Mouse (Mus musculus) brain, embryonic 14.5 days (tissue): Measurements from ENCODE around the gene Afp. TPM values are rescaled to one million over a fixed set of nuclear protein-coding genes. Genes with fewer than 3 reads are reported as not detected.
A peak's percentile ranks its signal among the peaks of the same experiment; 100 is the strongest.

ENCODE experiments used
- DNase-seq: peaks from one replicate; pipeline ENCODE4 v3.0.0-alpha.2; 2011; ENCODE audit warnings: low read depth
- CTCF ChIP-seq: fragments of 200-500 bp; IDR thresholded peaks from 2 replicates; pipeline ENCODE4 v1.5.1; 2012; ENCODE audit warnings: inconsistent platforms, mild to moderate bottlenecking, moderate library complexity, borderline replicate concordance; ENCODE audit not compliant: insufficient read depth, insufficient read length; ENCODE audit errors: extremely low read depth
- POLR2A ChIP-seq: fragments of 200-500 bp; IDR thresholded peaks from 2 replicates; pipeline ENCODE4 v1.6.1; 2012; ENCODE audit warnings: mild to moderate bottlenecking, inconsistent platforms, borderline replicate concordance; ENCODE audit not compliant: poor library complexity, insufficient read depth, insufficient read length, severe bottlenecking; ENCODE audit errors: extremely low read depth
- polyA plus RNA-seq: library from polyadenylated mRNA; depleted of rRNA; stranded (reverse); fragments of >200 nt; gene quantifications from 2 replicates; pipeline ENCODE4 v1.2.3, GENCODE M21; 2012; rRNA removed

Afp gene
- polyA plus RNA-seq, 1 experiment, result 5.9 TPM

GRCm38 (mm10) chr5:90507411-90507949, 16.9 kb downstream of the Afp start:
- peak; percentile 56 for DNase-seq

DNA sequence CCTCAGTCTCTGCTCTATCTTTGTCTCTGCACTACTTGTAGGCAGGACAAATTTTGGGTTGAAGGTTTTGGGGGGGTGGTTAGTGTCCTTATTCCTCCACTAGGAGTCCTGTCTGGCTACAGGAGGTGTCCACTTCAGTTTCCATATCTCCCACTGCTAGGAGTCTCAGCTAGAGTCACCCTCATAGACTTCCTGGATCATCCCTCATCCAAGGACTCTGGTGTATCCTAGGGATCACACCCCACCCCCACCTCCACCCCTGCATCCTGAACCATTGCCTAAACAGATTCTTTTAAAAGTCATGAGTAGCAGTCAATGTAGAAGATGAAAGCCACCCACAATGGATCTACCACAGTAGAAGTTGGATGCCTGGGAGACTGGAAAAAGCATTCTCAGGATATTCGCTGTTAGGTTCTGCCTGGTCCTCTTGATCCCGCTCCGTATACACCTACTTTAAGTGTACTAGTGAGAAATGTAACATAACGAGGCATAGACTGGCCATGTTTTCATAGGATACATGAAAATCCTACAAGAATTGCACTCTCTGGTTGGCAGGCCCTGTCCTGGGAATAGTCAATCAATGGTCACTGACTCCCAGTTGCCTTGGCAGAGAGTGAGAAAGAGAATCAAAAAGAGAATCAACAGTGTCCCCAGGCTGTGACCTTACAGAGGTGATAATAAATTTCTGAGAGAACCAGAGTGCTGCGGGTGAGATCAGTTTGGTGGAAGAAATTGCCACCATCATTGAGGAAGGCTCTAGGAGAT, 19.5 kb downstream of the Afp start:
- DNase-seq, result no peak
- no peak for TF ChIP-seq CTCF
- no peak for TF ChIP-seq POLR2A

More at GRCm38 (mm10) chr5:90507411-90507949, 16.9 kb downstream of the Afp start:
- no peak for TF ChIP-seq CTCF
- no peak for TF ChIP-seq POLR2A

DNA sequence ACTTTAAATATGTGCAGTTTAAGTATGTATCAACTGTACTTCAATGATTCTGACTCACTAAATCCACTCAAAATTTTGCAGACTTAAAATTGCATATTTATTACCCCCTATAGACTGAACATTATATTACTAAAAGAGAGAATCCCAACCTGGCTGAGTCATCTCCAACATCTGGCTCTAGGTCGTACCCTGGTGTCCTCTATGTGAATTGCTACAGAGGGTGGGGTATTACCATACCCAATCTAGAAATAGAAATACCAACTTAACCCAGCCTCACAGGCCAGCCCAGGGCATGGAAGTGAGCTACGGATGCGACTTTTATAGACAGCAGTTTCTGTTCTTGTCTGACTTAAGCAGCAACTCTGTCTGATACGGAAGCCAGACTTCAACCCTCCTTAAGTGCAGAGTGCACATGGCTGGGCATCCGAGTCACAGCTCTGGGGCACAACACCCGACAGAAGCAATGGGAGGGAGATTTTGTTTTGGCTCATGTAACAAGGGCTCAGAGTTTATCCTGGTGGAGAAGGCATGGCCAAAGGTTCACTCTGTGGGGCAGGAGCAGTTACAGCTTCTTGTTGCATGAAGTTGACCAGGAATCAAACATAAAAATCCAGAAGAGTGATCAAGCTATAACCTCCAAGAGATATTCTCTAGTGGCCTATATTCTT, 21.9 kb downstream of the Afp start:
- no peak for TF ChIP-seq CTCF
- DNase-seq, result no peak

- no peak for DNase-seq
Measured at GRCm38 (mm10) chr5:90515561-90515960, 25.0 kb downstream of the Afp start.

GRCm38 (mm10) chr5:90518356-90519100, 28.0 kb downstream of the Afp start, which contains the start of gene Afm:
Gene Afm (plus strand): TSS chr5:90518932.
- TF ChIP-seq POLR2A (no peak), CTCF (no peak)
- no peak for DNase-seq

More at GRCm38 (mm10) chr5:90515561-90515960, 25.0 kb downstream of the Afp start:
- TF ChIP-seq CTCF, result no peak
- TF ChIP-seq POLR2A, result no peak

GRCm38 (mm10) chr5:90551191-90551590, 60.7 kb downstream of the Afp start:
- TF ChIP-seq POLR2A (no peak), CTCF (no peak)
- DNase-seq, result no peak

DNA sequence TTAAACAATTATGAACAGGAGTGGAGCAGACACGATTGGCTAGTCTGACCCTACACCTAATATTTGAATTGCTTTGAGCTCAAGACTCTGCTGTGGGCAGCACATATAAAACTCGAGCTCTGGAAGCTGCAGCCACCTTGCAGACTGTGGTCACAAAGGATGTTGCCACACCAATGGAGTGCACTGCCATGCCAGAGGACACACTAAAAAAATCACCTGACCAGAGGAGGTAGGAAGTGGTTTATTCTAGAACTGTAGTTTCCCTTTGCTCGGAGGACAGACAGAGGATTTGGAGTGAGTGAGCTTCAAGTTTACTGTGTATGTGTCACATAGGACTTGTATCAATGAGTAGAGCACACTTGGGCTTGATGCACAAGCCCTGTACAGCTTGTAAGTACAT, 65.5 kb downstream of the Afp start:
- no peak for DNase-seq
- TF ChIP-seq CTCF, result no peak
- no peak for TF ChIP-seq POLR2A

Other genes with a start within 250 kb of the Afp start
- 57.6 and 70.6 TPM in 2 replicates for gene Ankrd17, start 124.2 kb upstream of the Afp start, polyA plus RNA-seq
- gene Gm9958, start 123.5 kb upstream of the Afp start, polyA plus RNA-seq, result 2.5 and 3.5 TPM in 2 replicates
- 0.43 and 1.8 TPM in 2 replicates for gene Alb, start 29.8 kb upstream of the Afp start, polyA plus RNA-seq
- gene Afm, start 28.2 kb downstream of the Afp start, polyA plus RNA-seq, result not detected in 2 replicates
- 0.03 and 0.04 TPM in 2 replicates for gene 5830473C10Rik, start 70.4 kb downstream of the Afp start, polyA plus RNA-seq
- 0.79 and 1.1 TPM in 2 replicates for gene Rassf6, start 149.9 kb downstream of the Afp start, polyA plus RNA-seq